Mouse (Mus musculus) cerebellum, postnatal 10 days (tissue): ENCODE results near the gene D630045J12Rik.

Experiments used
- DNase-seq, 2 experiments: peaks; one replicate each; pipeline ENCODE4 v3.0.0; 2021; ENCODE audit warnings: mixed read lengths in 2 of 2

The D630045J12Rik gene

GRCm38 (mm10) chr6:38129883-38130282 is 123.9 kb downstream of the D630045J12Rik start:
- no peak for DNase-seq

- DNase-seq, result no peak
These were observed 125.7 kb downstream of the D630045J12Rik start for GRCm38 (mm10) chr6:38128115-38128514.

- DNase-seq, result no peak
These were observed 128.3 kb downstream of the D630045J12Rik start for GRCm38 (mm10) chr6:38125462-38125861.

- no peak for DNase-seq
These were observed 128.9 kb downstream of the D630045J12Rik start for GRCm38 (mm10) chr6:38124882-38125281.

- DNase-seq, result no peak
These were observed 129.5 kb downstream of the D630045J12Rik start, which contains the start of gene Atp6v0a4 for GRCm38 (mm10) chr6:38124207-38124835. Gene Atp6v0a4 (minus strand): TSS chr6:38124586.

- no peak for DNase-seq
These were observed 130.2 kb downstream of the D630045J12Rik start for GRCm38 (mm10) chr6:38123471-38124206.

- no peak for DNase-seq
These were observed 131.0 kb downstream of the D630045J12Rik start for GRCm38 (mm10) chr6:38122791-38123190.

GRCm38 (mm10) chr6:38121843-38122242 is 132.0 kb downstream of the D630045J12Rik start:
- no peak for DNase-seq

- DNase-seq, result no peak
These were observed 133.0 kb downstream of the D630045J12Rik start for GRCm38 (mm10) chr6:38120681-38121371.

GRCm38 (mm10) chr6:38118341-38118740 is 135.5 kb downstream of the D630045J12Rik start:
- no peak for DNase-seq

- no peak for DNase-seq
These were observed 137.6 kb downstream of the D630045J12Rik start for GRCm38 (mm10) chr6:38116107-38116770.

GRCm38 (mm10) chr6:38110859-38111258 is 142.9 kb downstream of the D630045J12Rik start:
- no peak for DNase-seq

- no peak for DNase-seq
These were observed 143.9 kb downstream of the D630045J12Rik start for GRCm38 (mm10) chr6:38109871-38110270.

- no peak for DNase-seq
These were observed 144.5 kb downstream of the D630045J12Rik start, which contains the start of gene Tmem213 for GRCm38 (mm10) chr6:38109160-38109795. Gene Tmem213 (plus strand): TSS chr6:38109255.

GRCm38 (mm10) chr6:38108449-38108848 is 145.4 kb downstream of the D630045J12Rik start:
- no peak for DNase-seq

- no peak for DNase-seq
These were observed 147.9 kb downstream of the D630045J12Rik start for GRCm38 (mm10) chr6:38105924-38106323.

GRCm38 (mm10) chr6:38103775-38104174 is 150.0 kb downstream of the D630045J12Rik start:
- peak; percentile 15 to 42 for DNase-seq

- no peak for DNase-seq
These were observed 151.5 kb downstream of the D630045J12Rik start for GRCm38 (mm10) chr6:38102216-38102795.

GRCm38 (mm10) chr6:38096961-38097370 is 156.8 kb downstream of the D630045J12Rik start:
- DNase-seq, result no peak

GRCm38 (mm10) chr6:38094701-38095100 is 159.1 kb downstream of the D630045J12Rik start:
- DNase-seq, result no peak

- no peak for DNase-seq
These were observed 161.3 kb downstream of the D630045J12Rik start for GRCm38 (mm10) chr6:38092539-38092938.
